In the genomic region with DNA sequence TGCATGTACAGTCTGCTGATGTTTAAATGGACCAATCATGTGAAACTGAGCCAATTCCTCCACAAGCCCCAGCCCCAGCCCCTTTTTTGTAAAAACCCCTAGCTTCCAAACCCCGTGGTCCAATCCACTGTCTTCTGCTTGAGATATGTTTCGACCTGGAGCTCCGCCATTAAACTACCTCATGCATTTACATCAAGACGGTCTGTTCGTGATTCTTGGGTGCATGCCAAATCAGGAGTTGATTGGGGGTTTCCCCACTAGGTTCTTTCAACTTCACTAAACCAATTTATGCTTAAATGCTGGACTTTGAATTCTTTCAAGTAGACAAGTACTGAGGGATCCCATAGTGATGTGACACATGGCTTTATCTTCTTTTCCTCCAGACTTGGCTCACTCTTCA, we compare ENCODE assay signal across 23 mouse cellular contexts. TPM values are rescaled to one million over a fixed set of nuclear protein-coding genes. Genes with fewer than 3 reads are reported as not detected.
DNase-seq lines count a peak whose midpoint lies in the region; ATAC-seq and TF ChIP-seq lines count a peak whose summit lies in the region.
"Had no signal": no experiment of that assay in that cellular context is flagged by ENCODE, and none has a peak within 500 bp of the region (broad histone marks: within the 10 kb centered on the region; RNA-seq: fewer than 3 reads in every experiment).

No protein-coding gene starts in this region.

- H3K36me3 ChIP-seq in forebrain, embryonic 14.5 days (ENCODE audit: control insufficient read depth, insufficient read depth, low read length): no peaks in the 10 kb centered on the region
- H3K36me3 ChIP-seq in forebrain, embryonic 13.5 days (ENCODE audit: poor library complexity, severe bottlenecking): no peaks in the 10 kb centered on the region
- H3K36me3 ChIP-seq in midbrain, embryonic 11.5 days (ENCODE audit: control insufficient read depth, insufficient read depth, low read length): no peaks in the 10 kb centered on the region
- H3K36me3 ChIP-seq in midbrain, embryonic 10.5 days: no peaks in the 10 kb centered on the region
- H3K36me3 ChIP-seq in kidney, embryonic 16.5 days (ENCODE audit: insufficient read depth, low read length): no peaks in the 10 kb centered on the region
- H3K36me3 ChIP-seq: G1E had no signal

- DNase-seq in forebrain, embryonic 14.5 days (ENCODE audit: low spot score): peak; percentile 60
- DNase-seq in midbrain, embryonic 11.5 days (ENCODE audit: low spot score, missing footprints): peak; percentile 10
- no peak for DNase-seq in midbrain, embryonic 10.5 days (ENCODE audit: low spot score)
- DNase-seq in brain, embryonic 14.5 days (ENCODE audit: low read depth): peak; percentile 60
- peak; percentile 21 for DNase-seq in induced T-regulatory cell, adult 2 months (ENCODE audit: low read depth)
- no peak for DNase-seq in gastrocnemius, postnatal 36 days
- DNase-seq: adrenal gland, adult 2 months; adrenal gland, adult 8-10 months; adrenal gland, postnatal 10 days; adrenal gland, postnatal 14 days; adrenal gland, postnatal 25 days; adrenal gland, postnatal 36 days; B cell, adult 2 months; cerebellum, adult 11 months; cerebellum, adult 11-12 months; cerebellum, adult 18-20 months had no signal

- no peak for TF ChIP-seq CTCF in brain, embryonic 14.5 days (IDR thresholded peaks at IDR 0.05; ENCODE audit: borderline replicate concordance, extremely low read depth, insufficient read depth, insufficient read length)

- no peak overlapping the region for H3K27ac ChIP-seq in forebrain, embryonic 14.5 days (ENCODE audit: low read depth, low read length)
- H3K27ac ChIP-seq in forebrain, embryonic 13.5 days: no peak overlapping the region
- no peak overlapping the region for H3K27ac ChIP-seq in midbrain, embryonic 11.5 days (ENCODE audit: low read depth, low read length)
- H3K27ac ChIP-seq in midbrain, embryonic 10.5 days (replicated peaks): no peak overlapping the region
- no peak overlapping the region for H3K27ac ChIP-seq in kidney, embryonic 16.5 days (ENCODE audit: low read length)

- WGBS in forebrain, embryonic 14.5 days: 35% methylated on average over 5 of the region's 5 CpGs
- 67% methylated on average over 5 of the region's 5 CpGs for WGBS in forebrain, embryonic 13.5 days
- WGBS in midbrain, embryonic 11.5 days: 97% methylated on average over 5 of the region's 5 CpGs
- whole genome bisulfite sequencing in midbrain, embryonic 10.5 days: 93% methylated on average over 5 of the region's 5 CpGs
- WGBS in kidney, embryonic 16.5 days: 75% methylated on average over 5 of the region's 5 CpGs

- no peaks in the 10 kb centered on the region for H3K9me3 ChIP-seq in forebrain, embryonic 14.5 days (replicated peaks; ENCODE audit: control insufficient read depth, low read length)
- no peaks in the 10 kb centered on the region for H3K9me3 ChIP-seq in forebrain, embryonic 13.5 days (replicated peaks)
- H3K9me3 ChIP-seq in midbrain, embryonic 11.5 days (ENCODE audit: control insufficient read depth, low read length): no peaks in the 10 kb centered on the region
- H3K9me3 ChIP-seq in midbrain, embryonic 10.5 days (replicated peaks): no peaks in the 10 kb centered on the region
- H3K9me3 ChIP-seq in kidney, embryonic 16.5 days (ENCODE audit: low read length): peaks cover 7% of the 10 kb centered on the region; the same call in 1 of the 2 replicates

- no peak overlapping the region for H3K4me3 ChIP-seq in forebrain, embryonic 14.5 days (ENCODE audit: low read depth, low read length)
- H3K4me3 ChIP-seq in forebrain, embryonic 13.5 days: no peak overlapping the region
- H3K4me3 ChIP-seq in midbrain, embryonic 11.5 days (ENCODE audit: low read depth, low read length): no peak overlapping the region
- no peak overlapping the region for H3K4me3 ChIP-seq in midbrain, embryonic 10.5 days
- H3K4me3 ChIP-seq in kidney, embryonic 16.5 days (ENCODE audit: low read length): no peak overlapping the region

- H3K27me3 ChIP-seq in forebrain, embryonic 14.5 days (replicated peaks; ENCODE audit: control insufficient read depth, insufficient read depth, low read length): no peaks in the 10 kb centered on the region
- H3K27me3 ChIP-seq in forebrain, embryonic 13.5 days: no peaks in the 10 kb centered on the region
- H3K27me3 ChIP-seq in midbrain, embryonic 11.5 days (ENCODE audit: control insufficient read depth, insufficient read depth, low read length): no peaks in the 10 kb centered on the region
- H3K27me3 ChIP-seq in midbrain, embryonic 10.5 days (ENCODE audit: low read depth, poor library complexity, severe bottlenecking): peaks cover 16% of the 10 kb centered on the region
- no peaks in the 10 kb centered on the region for H3K27me3 ChIP-seq in kidney, embryonic 16.5 days (ENCODE audit: insufficient read depth, low read length)
- H3K27me3 ChIP-seq: CH12.LX, Patski had no signal

- no peak overlapping the region for H3K4me2 ChIP-seq in forebrain, embryonic 14.5 days (ENCODE audit: low read length)
- H3K4me2 ChIP-seq in forebrain, embryonic 13.5 days: no peak overlapping the region
- no peak overlapping the region for H3K4me2 ChIP-seq in midbrain, embryonic 11.5 days
- H3K4me2 ChIP-seq in kidney, embryonic 16.5 days (replicated peaks; ENCODE audit: low read depth, low read length): no peak overlapping the region

- TF ChIP-seq POLR2A in brain, embryonic 14.5 days (IDR thresholded peaks at IDR 0.05; ENCODE audit: borderline replicate concordance, extremely low read depth, insufficient read depth, insufficient read length, poor library complexity, severe bottlenecking): no peak

- ATAC-seq in forebrain, embryonic 14.5 days: no peak
- no peak for ATAC-seq in forebrain, embryonic 13.5 days
- no peak for ATAC-seq in midbrain, embryonic 11.5 days (ENCODE audit: low FRiP score)
- ATAC-seq in kidney, embryonic 16.5 days (ENCODE audit: low FRiP score, low TSS enrichment): no peak
- ATAC-seq: activated CD4-positive, CD25-positive, alpha-beta regulatory T cell, adult 4 months; CD4-positive, CD25-positive, alpha-beta regulatory T cell, adult 4 months; Patski had no signal

- H3K4me1 ChIP-seq in forebrain, embryonic 14.5 days (ENCODE audit: control insufficient read depth, insufficient read depth, low read length): peaks cover 3% of the 10 kb centered on the region; the same call in 1 of the 2 replicates
- peaks cover 9% of the 10 kb centered on the region; the same call in 1 of the 2 replicates for H3K4me1 ChIP-seq in forebrain, embryonic 13.5 days
- H3K4me1 ChIP-seq in midbrain, embryonic 11.5 days (ENCODE audit: control insufficient read depth, insufficient read depth, low read length): peaks cover under 1% of the 10 kb centered on the region
- peaks cover 11% of the 10 kb centered on the region for H3K4me1 ChIP-seq in midbrain, embryonic 10.5 days
- 0 out of 2 replicates have a peak, but pooled peaks cover 4% of the 10 kb centered on the region for H3K4me1 ChIP-seq in kidney, embryonic 16.5 days (ENCODE audit: insufficient read depth, low read length)

- H3K9ac ChIP-seq in forebrain, embryonic 14.5 days (ENCODE audit: low read length): no peak overlapping the region
- H3K9ac ChIP-seq in forebrain, embryonic 13.5 days: no peak overlapping the region
- no peak overlapping the region for H3K9ac ChIP-seq in midbrain, embryonic 11.5 days (ENCODE audit: low read length)
- H3K9ac ChIP-seq in kidney, embryonic 16.5 days (replicated peaks; ENCODE audit: low read length): no peak overlapping the region

- intact Hi-C loops in gastrocnemius, postnatal 36 days (cut with DNase I): no loop called here

RNA-seq across cellular contexts. Expression of a gene that starts 40.6 kb away (rescaled TPM):
- 11.8 and 14.7 TPM in 2 replicates for polyA plus RNA-seq in forebrain, embryonic 14.5 days (2014; fragmentation: Nextera tagmentation; extraction: Ambion mirVana)
- polyA plus RNA-seq in forebrain, embryonic 13.5 days (2015; fragmentation: Nextera tagmentation; extraction: Ambion mirVana): 14.1 and 16.3 TPM in 2 replicates
- 13.9 and 14.0 TPM in 2 replicates for polyA plus RNA-seq in midbrain, embryonic 11.5 days (2014; fragmentation: Nextera tagmentation; extraction: Ambion mirVana)
- 13.0 and 15.3 TPM in 2 replicates for polyA plus RNA-seq in midbrain, embryonic 10.5 days (2016; fragmentation: Nextera tagmentation; extraction: Ambion mirVana)
- 36.5 and 57.6 TPM in 2 replicates for polyA plus RNA-seq in brain, embryonic 14.5 days (2012; rRNA removed)
- total RNA-seq in gastrocnemius, postnatal 36 days (2021): 10 to 100 TPM; 81.7 to 82.8 TPM
- polyA plus RNA-seq in kidney, embryonic 16.5 days (2015; fragmentation: Nextera tagmentation; extraction: Ambion mirVana): 18.3 and 19.1 TPM in 2 replicates

Comparison
In these comparisons a context has a peak if more than half of its experiments do, and no peak if none do; other contexts are left out.
1. DNase-seq: peak in forebrain, embryonic 14.5 days (single experiment), midbrain, embryonic 11.5 days (single experiment), brain, embryonic 14.5 days (single experiment) and induced T-regulatory cell, adult 2 months (single experiment); none in midbrain, embryonic 10.5 days (single experiment) and gastrocnemius, postnatal 36 days (0 of 2).